Mouse (Mus musculus): Measurements from ENCODE around the gene Kif18a. TPM values are rescaled to one million over a fixed set of nuclear protein-coding genes. Genes with fewer than 3 reads are reported as not detected.

Gene Kif18a
- 1 to 10 TPM; 7.1 to 7.3 TPM for total RNA-seq (2021)

DNA sequence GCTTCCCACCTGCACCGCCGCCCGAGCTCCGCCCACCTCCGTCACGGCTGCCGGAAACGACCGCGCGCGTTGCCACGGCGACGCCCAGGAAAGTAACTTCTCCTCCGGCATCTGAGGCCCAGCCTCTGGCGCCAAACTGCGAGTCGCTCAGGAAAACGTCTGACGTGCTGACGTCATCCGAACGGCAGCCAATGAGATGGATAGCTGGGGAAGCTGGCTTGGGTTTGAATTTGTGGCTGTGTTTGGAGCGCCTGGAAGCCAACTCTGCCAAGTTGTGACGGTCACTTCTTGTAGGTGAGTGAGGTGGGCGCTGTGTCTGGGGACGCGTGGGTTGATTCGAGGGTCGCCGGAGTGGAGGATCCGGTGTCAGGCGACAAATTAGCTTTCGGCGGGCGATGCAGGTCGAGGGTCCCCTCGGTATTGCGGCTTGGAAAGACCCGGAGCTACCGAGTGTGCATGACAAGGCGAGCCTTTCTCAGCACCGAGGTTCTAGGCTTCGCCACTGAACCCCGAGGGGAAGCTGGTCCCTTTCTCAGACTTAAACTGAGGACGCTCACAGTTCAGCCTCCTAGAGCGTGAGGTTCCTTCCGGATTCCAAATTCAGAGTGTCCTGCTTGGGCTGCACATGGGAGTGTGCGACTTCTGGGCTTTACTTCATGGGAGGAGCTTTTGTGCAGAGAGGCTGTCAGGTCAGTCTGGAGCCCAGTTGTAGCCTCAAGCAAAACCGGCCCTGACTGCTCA is at the start of gene Kif18a, which contains the start of gene Mettl15:
Kif18a (plus strand) TSS at position 139 of the 741 bp plus-strand sequence.
Mettl15 (minus strand) TSS at position 149 of the 741 bp plus-strand sequence.
- peak; percentile 95 for DNase-seq

DNA sequence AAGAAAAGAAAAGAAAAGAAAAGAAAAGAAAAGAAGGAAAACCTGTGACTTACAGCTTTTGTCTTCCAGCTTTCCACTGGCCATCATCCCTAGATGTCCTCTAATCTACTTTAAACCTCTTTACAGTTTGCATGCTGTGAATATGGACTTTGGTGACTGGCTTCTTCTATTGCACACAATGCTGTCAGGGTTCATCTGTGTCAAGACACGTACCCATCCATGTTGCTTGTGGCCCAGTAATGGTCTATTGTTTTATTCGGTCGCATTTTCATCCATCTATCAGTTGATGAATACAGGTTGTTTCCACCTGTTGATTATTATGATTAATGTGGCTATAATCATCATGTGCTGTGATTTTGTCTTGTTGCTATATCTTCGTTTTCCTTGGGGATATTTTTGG is 46.7 kb upstream of the Kif18a start:
- no peak for DNase-seq

DNA sequence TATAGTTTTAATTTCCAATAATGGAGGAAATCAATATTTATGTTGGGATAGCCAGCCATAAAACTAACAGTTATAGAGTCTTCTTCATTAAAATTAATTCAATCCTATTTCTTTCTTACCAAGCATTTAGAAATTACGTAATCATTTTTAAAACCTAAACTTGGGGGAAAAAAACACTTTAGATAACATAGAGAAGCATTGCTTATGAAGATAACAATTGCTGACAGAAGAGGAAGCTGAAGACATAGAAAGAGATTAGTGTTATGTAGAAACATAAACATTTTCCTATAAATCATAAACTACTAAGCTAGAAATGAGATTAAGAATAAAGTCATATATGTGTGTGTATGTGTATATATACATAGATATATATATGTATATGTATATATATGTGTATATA is 44.8 kb upstream of the Kif18a start:
- DNase-seq, result no peak

GRCm38 (mm10) chr2:109241947-109242346 is 38.6 kb upstream of the Kif18a start:
- no peak for DNase-seq

GRCm38 (mm10) chr2:109262779-109263178 is 17.8 kb upstream of the Kif18a start:
- DNase-seq, result no peak

- DNase-seq, result no peak
Measured at GRCm38 (mm10) chr2:109273098-109273497, 7.4 kb upstream of the Kif18a start.

DNA sequence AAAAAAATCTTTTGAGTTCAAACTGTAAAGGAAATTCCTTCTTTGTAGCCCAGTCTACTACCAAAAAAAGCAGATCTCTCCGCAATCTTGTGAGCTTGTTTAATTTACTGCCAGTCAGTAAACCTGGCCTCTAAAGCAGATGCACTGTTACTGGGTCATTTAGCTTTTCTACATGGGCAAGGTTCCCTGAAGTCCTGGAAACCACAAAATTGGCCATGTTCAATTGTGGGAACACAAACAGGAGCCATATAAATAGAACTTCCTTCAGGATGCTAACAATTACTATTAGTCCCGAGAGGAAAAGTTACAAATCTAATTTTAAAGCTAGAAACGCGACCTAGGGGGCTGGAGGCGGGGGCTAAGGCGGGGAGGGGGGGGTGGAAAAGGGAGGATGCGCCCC is 2.9 kb upstream of the Kif18a start:
- no peak for DNase-seq

DNA sequence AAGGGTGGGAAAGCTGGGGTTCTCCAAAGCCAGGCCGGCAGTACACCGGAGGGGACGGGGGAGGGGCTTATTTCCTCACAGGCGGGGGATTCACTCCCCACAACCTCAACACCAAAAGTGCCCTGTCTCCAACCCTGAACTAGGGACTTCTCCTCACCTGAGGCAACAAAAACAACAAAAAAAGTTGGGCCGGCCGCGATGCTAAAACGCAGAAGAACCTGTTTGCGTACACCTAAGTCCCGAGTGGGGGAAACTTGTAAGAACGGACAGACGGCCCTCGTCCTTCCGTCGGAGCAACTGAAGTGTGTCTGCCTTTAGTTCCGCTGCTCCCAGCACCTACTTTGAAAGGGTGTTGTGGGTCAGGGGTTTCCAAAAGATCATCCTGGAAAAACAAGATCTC is 2.5 kb upstream of the Kif18a start:
- peak; percentile 55 for DNase-seq

DNA sequence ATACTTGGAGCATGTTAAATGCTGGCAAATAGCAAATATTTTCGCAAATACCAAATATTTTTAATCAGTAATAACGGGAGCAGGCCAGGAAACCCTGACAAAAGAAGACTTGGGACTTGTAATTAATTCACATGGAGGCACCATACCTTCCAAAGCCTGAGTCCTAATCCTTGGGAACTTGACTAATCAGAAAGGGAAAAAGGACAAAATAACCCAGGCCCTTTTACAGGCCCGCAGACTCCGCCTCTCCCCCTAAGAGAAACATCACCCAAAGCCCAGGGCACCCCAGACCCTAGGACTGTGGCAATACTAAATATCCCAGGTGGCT is 302 bp upstream of the Kif18a start:
- no peak for DNase-seq

DNA sequence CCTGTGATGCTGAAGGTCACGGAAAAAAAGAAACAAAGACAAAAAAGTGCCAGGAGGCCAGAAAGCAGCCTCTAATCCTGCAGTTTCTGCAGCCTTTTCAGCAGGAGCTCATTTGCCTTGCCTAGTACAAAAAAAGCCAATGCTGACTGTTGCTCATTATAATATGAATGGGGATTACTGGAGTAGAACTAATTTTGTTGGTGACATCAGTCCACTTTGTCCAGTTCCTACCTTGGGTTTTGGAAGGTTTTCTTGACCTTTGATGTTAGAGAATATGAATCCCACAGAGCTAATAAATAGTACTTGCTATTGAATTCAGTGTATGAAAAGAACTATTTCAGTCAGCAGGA is 778 bp downstream of the Kif18a start:
- no peak for DNase-seq

DNA sequence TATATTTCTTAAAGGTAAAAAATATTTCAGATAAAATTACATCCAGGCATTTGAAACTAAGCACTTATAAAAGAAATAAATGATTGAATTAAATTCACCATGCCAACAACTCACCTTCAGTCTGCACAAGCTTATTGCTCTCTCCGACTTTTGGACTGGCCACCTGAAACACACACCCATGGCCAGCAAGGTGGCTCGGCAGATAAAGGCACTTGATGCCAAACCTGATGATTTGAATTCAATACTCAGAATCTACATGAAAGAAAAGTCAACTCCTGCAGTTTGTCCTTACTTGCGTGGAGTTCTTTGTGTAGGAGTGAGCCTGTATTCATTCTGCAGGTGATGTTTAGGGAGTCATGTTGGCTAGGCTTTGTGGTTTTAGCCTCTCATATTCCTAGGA is 3.6 kb downstream of the Kif18a start:
- DNase-seq, result no peak

DNA sequence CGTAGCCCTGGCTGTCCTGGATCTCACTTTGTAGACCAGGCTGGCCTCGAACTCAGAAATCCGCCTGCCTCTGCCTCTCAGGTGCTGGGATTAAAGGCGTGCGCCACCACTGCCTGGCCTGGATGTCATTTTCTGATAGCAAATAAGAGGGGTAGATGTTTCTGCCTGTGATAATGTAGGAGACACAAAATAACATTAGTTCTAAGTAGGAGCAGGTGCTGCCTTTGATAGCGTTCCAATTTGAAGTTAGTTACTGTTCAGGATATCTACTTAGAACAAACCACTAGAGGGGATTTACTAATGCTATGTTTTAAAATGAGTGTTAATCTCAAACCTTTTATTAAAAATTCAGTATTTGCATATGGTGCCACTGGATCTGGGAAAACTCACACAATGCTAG is 8.8 kb downstream of the Kif18a start:
- no peak for DNase-seq

- DNase-seq, result no peak
Measured at GRCm38 (mm10) chr2:109296264-109296663, 15.7 kb downstream of the Kif18a start.

DNA sequence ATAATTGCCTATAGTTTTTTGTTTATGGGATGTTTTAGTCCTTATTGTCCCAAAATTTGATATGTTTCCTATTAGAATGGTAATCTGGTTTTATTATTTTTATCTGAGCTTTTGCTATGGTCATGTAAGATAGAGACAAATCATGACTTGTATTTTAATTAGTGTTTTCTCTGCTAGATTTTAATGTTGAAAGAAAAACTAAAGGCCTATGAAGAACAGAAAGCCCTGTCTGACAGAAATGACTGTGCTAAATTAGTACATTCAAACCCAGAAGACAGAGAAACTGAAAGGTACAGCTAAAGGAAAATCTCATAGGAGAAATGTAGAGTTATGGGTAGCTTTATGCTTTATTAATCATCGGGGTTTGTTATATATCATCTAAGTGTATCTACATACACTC is 17.6 kb downstream of the Kif18a start:
- DNase-seq, result no peak

GRCm38 (mm10) chr2:109302234-109302633 is 21.7 kb downstream of the Kif18a start:
- DNase-seq, result no peak

DNA sequence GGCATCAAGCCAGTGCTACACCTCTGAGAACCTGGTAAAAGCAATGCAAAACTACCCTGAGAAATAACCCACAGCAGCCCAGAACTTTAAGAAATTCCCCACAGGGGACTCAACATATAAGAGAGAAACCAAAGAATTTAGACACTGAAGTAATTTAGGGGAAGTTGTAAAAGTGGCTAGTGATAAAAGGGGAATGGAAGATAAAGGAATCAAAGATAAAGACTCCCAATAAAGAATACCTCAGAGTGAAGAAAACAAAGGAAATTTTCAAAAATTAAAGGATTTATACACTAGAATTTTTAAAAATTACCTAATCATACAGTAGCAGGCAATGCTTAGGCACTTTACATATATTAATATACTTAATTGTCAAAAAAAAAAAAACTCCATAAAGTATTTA is 23.1 kb downstream of the Kif18a start:
- no peak for DNase-seq

DNA sequence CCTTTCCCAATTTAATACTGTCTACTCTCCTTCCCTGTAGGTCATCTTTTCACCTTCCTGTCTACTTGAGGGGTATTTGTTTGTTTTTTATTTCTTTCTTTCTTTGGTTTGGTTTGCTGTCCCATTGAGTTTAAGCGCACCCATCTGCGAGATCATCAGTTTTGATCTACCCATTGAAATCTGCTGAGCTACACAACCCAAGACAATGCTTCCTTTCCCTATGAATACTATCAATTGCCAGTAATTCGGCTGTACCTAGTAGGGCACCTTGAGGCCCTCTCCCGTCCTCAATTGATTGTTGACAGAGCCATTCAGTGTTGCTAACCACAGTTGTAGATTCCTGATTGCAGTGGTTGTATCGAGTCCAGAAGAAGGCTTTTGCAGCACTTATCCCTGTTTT is 30.8 kb downstream of the Kif18a start:
- no peak for DNase-seq

DNA sequence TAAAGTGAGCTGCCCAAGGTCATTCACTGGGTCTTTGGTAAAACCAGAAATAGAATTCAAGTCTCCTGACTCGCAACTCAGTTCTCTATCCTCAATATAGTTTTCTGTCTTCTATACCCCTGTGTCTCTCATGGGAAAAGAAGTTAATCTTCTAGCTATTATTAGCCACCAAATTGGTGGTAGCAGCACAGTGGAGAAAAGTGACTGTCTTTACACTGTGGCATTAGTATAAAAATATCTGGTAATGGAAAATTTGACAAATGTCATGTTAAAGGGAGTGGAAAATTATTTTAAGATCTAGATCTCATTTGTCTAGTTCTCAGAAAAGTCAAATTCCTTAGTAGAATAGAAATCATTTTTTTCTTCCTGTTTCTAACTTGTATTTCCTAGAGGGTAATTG is 51.3 kb downstream of the Kif18a start:
- DNase-seq, result no peak

GRCm38 (mm10) chr2:109334237-109334636 is 53.7 kb downstream of the Kif18a start:
- DNase-seq, result no peak

DNA sequence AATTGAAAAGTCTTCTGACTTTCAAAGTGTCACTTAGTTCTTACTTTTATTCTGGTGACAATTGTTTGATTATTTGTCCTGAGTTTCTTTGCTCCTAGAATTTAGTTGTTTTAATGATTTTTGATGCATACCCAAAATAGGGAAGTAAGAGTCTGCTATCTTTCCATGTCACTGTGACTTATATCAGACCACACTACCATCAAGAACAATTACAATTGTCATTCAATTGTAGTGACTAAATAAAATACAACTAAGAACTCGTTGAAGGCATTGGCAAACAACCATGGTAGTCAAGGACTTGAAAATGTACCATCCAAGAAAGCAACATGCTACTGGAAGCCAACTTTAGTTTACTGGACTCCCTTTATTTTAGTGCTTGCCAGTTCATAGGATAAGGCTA is 55.2 kb downstream of the Kif18a start:
- DNase-seq, result no peak

DNA sequence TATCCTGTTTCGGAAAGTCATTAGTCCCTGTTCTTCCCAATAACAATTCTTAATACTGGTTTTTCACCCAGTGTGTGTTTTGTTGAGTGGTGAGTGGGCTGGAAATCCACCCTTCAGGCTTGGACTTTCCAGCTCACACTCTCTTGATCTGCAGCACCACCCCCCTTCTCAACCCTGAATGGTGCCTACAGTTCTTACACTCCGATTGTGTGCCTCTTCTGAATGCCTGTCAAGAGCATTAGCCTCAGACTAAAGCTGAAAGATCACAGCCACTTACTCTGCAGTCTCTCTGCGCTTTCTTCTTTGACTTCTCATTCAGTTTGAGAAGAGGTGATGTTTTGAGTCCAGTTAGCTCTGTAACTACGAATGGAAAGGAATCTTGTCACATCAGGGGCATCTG is 64.8 kb downstream of the Kif18a start:
- DNase-seq, result no peak

DNA sequence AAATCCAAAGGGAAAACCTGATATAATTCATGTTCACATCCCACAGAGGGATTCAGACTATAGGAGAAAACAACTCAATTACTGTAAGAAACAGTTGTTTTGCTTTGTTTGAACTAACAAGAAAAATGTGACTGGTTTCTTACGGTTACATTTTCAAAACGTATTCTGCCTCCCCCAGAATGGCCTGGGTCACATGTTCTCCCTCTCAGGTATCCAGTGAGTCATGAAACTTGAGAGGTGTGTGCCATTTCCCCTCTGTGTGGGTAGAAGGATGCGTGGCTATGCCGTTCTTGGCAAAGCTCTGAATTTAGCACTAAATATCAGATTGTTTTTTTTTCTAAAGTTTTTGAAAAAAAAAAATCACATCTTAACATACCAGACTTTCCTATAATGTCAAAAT is 68.2 kb downstream of the Kif18a start:
- DNase-seq, result no peak

- no peak for DNase-seq
Measured at GRCm38 (mm10) chr2:109358456-109359141, 78.1 kb downstream of the Kif18a start.

DNA sequence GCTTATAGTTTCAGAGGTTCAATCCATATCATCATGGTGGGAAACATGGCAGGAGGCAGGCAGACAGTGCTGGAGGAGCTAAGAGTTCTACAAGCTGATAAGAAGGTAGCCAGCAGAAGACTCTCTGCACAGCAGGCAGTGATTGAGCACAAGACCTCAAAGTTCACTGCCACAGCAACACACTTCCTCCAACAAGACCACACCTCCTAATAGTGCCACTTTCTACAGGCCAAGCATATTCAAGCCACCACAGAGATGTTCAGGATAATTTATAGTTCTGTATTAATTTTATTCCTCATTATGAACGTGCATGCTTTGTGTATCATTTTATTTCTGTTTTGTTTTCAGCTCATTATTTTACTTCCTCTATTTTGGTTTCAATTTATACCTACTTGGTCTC is 85.4 kb downstream of the Kif18a start:
- DNase-seq, result no peak

GRCm38 (mm10) chr2:109374881-109375280 is 94.3 kb downstream of the Kif18a start:
- no peak for DNase-seq
